Mouse (Mus musculus): ENCODE data around the gene Kcnq1.

GRCm38 (mm10) chr7:143167275-143167674, 61.1 kb downstream of the Kcnq1 start:
- TF ChIP-seq ZC3H11A (IDR thresholded peaks at IDR 0.05; ENCODE audit: borderline replicate concordance, low read depth, low read length) (no peak), CHD2 (IDR thresholded peaks at IDR 0.05; ENCODE audit: low read depth, low read length) (no peak), ZNF384 (IDR thresholded peaks at IDR 0.05; ENCODE audit: low read depth, low read length) (no peak), MAFK (IDR thresholded peaks at IDR 0.05; ENCODE audit: insufficient read depth, low read depth, low read length) (no peak)

Measured in ES-E14 (cell line).